In genomic region chr14:59365244-59365644, GRCm38 (mm10) we compare ENCODE assay signal across 8 mouse cellular contexts. TPM values are rescaled to one million over a fixed set of nuclear protein-coding genes. Genes with fewer than 3 reads are reported as not detected.
DNase-seq lines count a peak whose midpoint lies in the region; ATAC-seq and TF ChIP-seq lines count a peak whose summit lies in the region.

Gene Phf11d (minus strand): TSS chr14:59365470.

- H3K4me3 ChIP-seq in heart, embryonic 10.5 days = no peak within 1 kb of the TSS
- no peak within 1 kb of the TSS for H3K4me3 ChIP-seq in ES-Bruce4 (ENCODE audit: low read depth, low read length)
- H3K4me3 ChIP-seq in forebrain, embryonic 11.5 days (ENCODE audit: low read depth, low read length) = no peak within 1 kb of the TSS
- no peak within 1 kb of the TSS for H3K4me3 ChIP-seq in liver, embryonic 11.5 days (ENCODE audit: low read depth, low read length)

- no peak within 1 kb of the TSS for H3K27ac ChIP-seq in heart, embryonic 10.5 days
- peak within 1 kb of the TSS; percentile 79 for H3K27ac ChIP-seq in ES-Bruce4 (ENCODE audit: insufficient read depth, low read length)
- H3K27ac ChIP-seq in forebrain, embryonic 11.5 days (ENCODE audit: low read depth, low read length) = no peak within 1 kb of the TSS
- H3K27ac ChIP-seq in liver, embryonic 11.5 days (ENCODE audit: low read depth, low read length) = no peak within 1 kb of the TSS

- WGBS in heart, embryonic 10.5 days = 78% methylated on average over 6 of the region's 6 CpGs
- 91% methylated on average over 6 of the region's 6 CpGs for WGBS in forebrain, embryonic 11.5 days
- WGBS in liver, embryonic 11.5 days = 76% methylated on average over 6 of the region's 6 CpGs

- peaks cover 7% of the 10 kb centered on the region for H3K4me1 ChIP-seq in heart, embryonic 10.5 days
- peaks cover 2% of the 10 kb centered on the region for H3K4me1 ChIP-seq in ES-Bruce4 (ENCODE audit: control insufficient read depth, insufficient read depth, low read length)
- H3K4me1 ChIP-seq in forebrain, embryonic 11.5 days (replicated peaks; ENCODE audit: control insufficient read depth, insufficient read depth, low read length) = no peaks in the 10 kb centered on the region
- no peaks in the 10 kb centered on the region for H3K4me1 ChIP-seq in liver, embryonic 11.5 days (replicated peaks; ENCODE audit: control insufficient read depth, insufficient read depth, low read length)

- no peak for TF ChIP-seq POLR2A in ES-Bruce4 (IDR thresholded peaks at IDR 0.05; ENCODE audit: insufficient read depth, low read length)

- peak; percentile 3 for TF ChIP-seq CTCF in ES-Bruce4 (IDR thresholded peaks at IDR 0.05; ENCODE audit: low read depth, low read length)

- H3K9ac ChIP-seq in ES-Bruce4 (ENCODE audit: low read depth, poor library complexity, severe bottlenecking) = no peak within 1 kb of the TSS
- no peak within 1 kb of the TSS for H3K9ac ChIP-seq in forebrain, embryonic 11.5 days (ENCODE audit: low read length)
- H3K9ac ChIP-seq in liver, embryonic 11.5 days (ENCODE audit: low read depth, low read length) = no peak within 1 kb of the TSS

- no peak for TF ChIP-seq EP300 in ES-Bruce4 (IDR thresholded peaks at IDR 0.05; ENCODE audit: insufficient read depth, low read depth, low read length)

- H3K27me3 ChIP-seq in heart, embryonic 10.5 days (ENCODE audit: insufficient read depth, poor library complexity, severe bottlenecking) = no peaks in the 10 kb centered on the region
- H3K27me3 ChIP-seq in ES-Bruce4 (ENCODE audit: control insufficient read depth, insufficient read depth, low read length, poor library complexity, severe bottlenecking) = no peaks in the 10 kb centered on the region
- no peaks in the 10 kb centered on the region for H3K27me3 ChIP-seq in forebrain, embryonic 11.5 days (ENCODE audit: control insufficient read depth, insufficient read depth, low read length)
- H3K27me3 ChIP-seq in liver, embryonic 11.5 days (replicated peaks; ENCODE audit: control insufficient read depth, insufficient read depth, low read length) = no peaks in the 10 kb centered on the region

- H3K4me2 ChIP-seq in forebrain, embryonic 11.5 days (ENCODE audit: low read depth, low read length, severe bottlenecking) = no peak within 1 kb of the TSS
- no peak within 1 kb of the TSS for H3K4me2 ChIP-seq in liver, embryonic 11.5 days

- no peaks in the 10 kb centered on the region for H3K36me3 ChIP-seq in heart, embryonic 10.5 days
- H3K36me3 ChIP-seq in ES-Bruce4 (ENCODE audit: control insufficient read depth, insufficient read depth, low read length, poor library complexity, severe bottlenecking) = no peaks in the 10 kb centered on the region
- no peaks in the 10 kb centered on the region for H3K36me3 ChIP-seq in forebrain, embryonic 11.5 days (ENCODE audit: control insufficient read depth, insufficient read depth, low read length)
- no peaks in the 10 kb centered on the region for H3K36me3 ChIP-seq in liver, embryonic 11.5 days (ENCODE audit: control insufficient read depth, insufficient read depth, low read length)

- peak; percentile 48 for ATAC-seq in megakaryocyte progenitor cell, adult 5-6 weeks (replicated peaks; ENCODE audit: poor library complexity)
- no peak for ATAC-seq in forebrain, embryonic 11.5 days (replicated peaks; ENCODE audit: low FRiP score)
- ATAC-seq in liver, embryonic 11.5 days (replicated peaks; ENCODE audit: low FRiP score) = no peak

- DNase-seq in heart, adult 11 months = peak; percentile 99
- DNase-seq in heart, embryonic 10.5 days (ENCODE audit: low spot score) = no peak
- DNase-seq in frontal cortex, postnatal 36 days (ENCODE audit: low spot score in 2 of 2) = peak; percentile 3 to 4
- peak; percentile 72 for DNase-seq in kidney, adult 9 months
- DNase-seq in forebrain, embryonic 11.5 days (ENCODE audit: low spot score) = no peak
- DNase-seq in liver, embryonic 11.5 days (ENCODE audit: low spot score) = no peak

- H3K9me3 ChIP-seq in heart, embryonic 10.5 days = no peaks in the 10 kb centered on the region
- no peaks in the 10 kb centered on the region for H3K9me3 ChIP-seq in ES-Bruce4 (replicated peaks; ENCODE audit: control insufficient read depth, insufficient read depth, low read length, poor library complexity, severe bottlenecking)
- no peaks in the 10 kb centered on the region for H3K9me3 ChIP-seq in forebrain, embryonic 11.5 days (ENCODE audit: control insufficient read depth, low read length)
- H3K9me3 ChIP-seq in liver, embryonic 11.5 days (ENCODE audit: control insufficient read depth, low read length) = no peaks in the 10 kb centered on the region

RNA-seq across cellular contexts. Expression of gene Phf11d, which starts in this region (rescaled TPM):
- 0.21 and 0.28 TPM in 2 replicates for polyA plus RNA-seq in heart, embryonic 10.5 days (2016; fragmentation: Nextera tagmentation; extraction: Ambion mirVana)
- 22.6 and 23.4 TPM in 2 replicates for polyA plus RNA-seq in ES-Bruce4 (2011; ENCODE audit: insufficient read depth, insufficient read length, low read depth, missing spikeins)
- total RNA-seq in megakaryocyte progenitor cell, adult 5-6 weeks (2015) = 0.93 and 1.8 TPM in 2 replicates
- total RNA-seq in megakaryocyte progenitor cell, adult 5-6 weeks (2017) = 2.1 and 3.7 TPM in 2 replicates
- 0.24 and 0.35 TPM in 2 replicates for polyA plus RNA-seq in forebrain, embryonic 11.5 days (2014; fragmentation: Nextera tagmentation; extraction: Ambion mirVana)
- polyA plus RNA-seq in liver, embryonic 11.5 days (2014; fragmentation: Nextera tagmentation; extraction: Ambion mirVana) = 0.37 and 1.0 TPM in 2 replicates

Comparison
In these comparisons a context has a peak if more than half of its experiments do, and no peak if none do; other contexts are left out.
1. RNA of gene Phf11d (polyA plus RNA-seq): 22.6 to 23.4 TPM in ES-Bruce4; 0.37 to 1.0 TPM in liver, embryonic 11.5 days, 0.21 to 0.28 TPM in heart, embryonic 10.5 days and 0.24 to 0.35 TPM in forebrain, embryonic 11.5 days; every median in the first group is over 10 times any median in the second.
2. DNase-seq: peak in heart, adult 11 months (single experiment), frontal cortex, postnatal 36 days (2 of 2) and kidney, adult 9 months (single experiment); none in heart, embryonic 10.5 days (single experiment), forebrain, embryonic 11.5 days (single experiment) and liver, embryonic 11.5 days (single experiment).